Mouse (Mus musculus) MEL (cell line): ENCODE results near the gene Snx10.

Source experiments
- CTCF ChIP-seq, 3 experiments: IDR thresholded peaks in 2 of 3; conservative IDR thresholded peaks in 1 of 3; 2 replicates each; pipeline ENCODE4 v1.5.1; 2011 to 2012; ENCODE audit warnings: low read length in 3 of 3, low read depth in 2 of 3, mild to moderate bottlenecking in 2 of 3, improper control_type of control experiment in 1 of 3, inconsistent platforms in 1 of 3, mixed read lengths in 1 of 3, moderate library complexity in 1 of 3; ENCODE audit not compliant: control insufficient read depth in 1 of 3, insufficient read depth in 1 of 3, poor library complexity in 1 of 3, severe bottlenecking in 1 of 3
- EP300 ChIP-seq, 2 experiments: IDR thresholded peaks; 2 replicates each; pipeline ENCODE4 v1.6.1; 2011; ENCODE audit warnings: improper control_type of control experiment in 2 of 2, low read length in 2 of 2, low read depth in 1 of 2, mild to moderate bottlenecking in 1 of 2
- GABPA ChIP-seq: IDR thresholded peaks from 2 replicates; pipeline ENCODE4 v1.6.1; 2012; ENCODE audit warnings: low read depth, mild to moderate bottlenecking, inconsistent platforms, low read length, improper control_type of control experiment, moderate library complexity
- HCFC1 ChIP-seq: IDR thresholded peaks from 2 replicates; pipeline ENCODE4 v1.6.1; 2012; ENCODE audit warnings: low read depth, mild to moderate bottlenecking, inconsistent platforms, low read length, improper control_type of control experiment, moderate library complexity
- JUND ChIP-seq: IDR thresholded peaks from 2 replicates; pipeline ENCODE4 v1.6.1; 2011; ENCODE audit warnings: low read depth, mild to moderate bottlenecking, improper control_type of control experiment, low read length
- MEF2A ChIP-seq: IDR thresholded peaks from 2 replicates; pipeline ENCODE4 v1.6.1; 2014; ENCODE audit warnings: low read depth, mild to moderate bottlenecking, inconsistent platforms, low read length, improper control_type of control experiment; ENCODE audit not compliant: poor library complexity, insufficient replicate concordance, severe bottlenecking; ENCODE audit errors: extremely low read depth
- NELFE ChIP-seq: IDR thresholded peaks from 2 replicates; pipeline ENCODE4 v1.6.1; 2011; ENCODE audit warnings: low read depth, low read length, improper control_type of control experiment
- NRF1 ChIP-seq: IDR thresholded peaks from 2 replicates; pipeline ENCODE4 v1.6.1; 2014; ENCODE audit warnings: low read depth, mild to moderate bottlenecking, inconsistent platforms, low read length, improper control_type of control experiment, moderate library complexity; ENCODE audit not compliant: poor library complexity, insufficient read depth, severe bottlenecking
- POLR2A ChIP-seq, 2 experiments: IDR thresholded peaks; 2 replicates each; pipeline ENCODE4 v1.6.1; 2011 to 2012; ENCODE audit warnings: low read length in 2 of 2, mild to moderate bottlenecking in 2 of 2, control low read depth in 1 of 2, improper control_type of control experiment in 1 of 2, low read depth in 1 of 2, moderate library complexity in 1 of 2; ENCODE audit not compliant: control insufficient read depth in 1 of 2, insufficient read depth in 1 of 2, poor library complexity in 1 of 2
- POLR2AphosphoS5 ChIP-seq: IDR thresholded peaks from 2 replicates; pipeline ENCODE4 v1.6.1; 2012; ENCODE audit warnings: low read depth, borderline replicate concordance, mild to moderate bottlenecking, inconsistent platforms, low read length, moderate library complexity, mixed read lengths
- UBTF ChIP-seq: IDR thresholded peaks from 2 replicates; pipeline ENCODE4 v1.6.1; 2012; ENCODE audit warnings: low read depth, mild to moderate bottlenecking, inconsistent platforms, low read length, improper control_type of control experiment, moderate library complexity, borderline replicate concordance; ENCODE audit not compliant: insufficient read depth
- ZC3H11A ChIP-seq: IDR thresholded peaks from 2 replicates; pipeline ENCODE4 v1.6.1; 2012; ENCODE audit warnings: low read depth, mild to moderate bottlenecking, inconsistent platforms, low read length, improper control_type of control experiment
- ZNF384 ChIP-seq: IDR thresholded peaks from 2 replicates; pipeline ENCODE4 v1.6.1; 2012; ENCODE audit warnings: low read depth, mild to moderate bottlenecking, inconsistent platforms, low read length, improper control_type of control experiment

- no peak for TF ChIP-seq POLR2A (IDR thresholded peaks at IDR 0.05; ENCODE audit: control insufficient read depth in 1 of 2, insufficient read depth in 1 of 2, low read depth in 1 of 2, low read length in 2 of 2, poor library complexity in 1 of 2)
- TF ChIP-seq GABPA, result no peak
- TF ChIP-seq CTCF (IDR thresholded peaks at IDR 0.05 in 2 of 3, conservative IDR thresholded peaks at IDR 0.05 in 1 of 3; ENCODE audit: control insufficient read depth in 1 of 3, insufficient read depth in 1 of 3, low read depth in 2 of 3, low read length in 3 of 3, poor library complexity in 1 of 3, severe bottlenecking in 1 of 3), result no peak
- TF ChIP-seq ZC3H11A, result no peak
- no peak for TF ChIP-seq UBTF
- TF ChIP-seq ZNF384, result no peak
- TF ChIP-seq HCFC1, result no peak
- no peak for TF ChIP-seq JUND
- TF ChIP-seq POLR2AphosphoS5, result no peak
- no peak for TF ChIP-seq EP300 (IDR thresholded peaks at IDR 0.05; ENCODE audit: low read depth in 1 of 2, low read length in 2 of 2)
- no peak for TF ChIP-seq NELFE
- TF ChIP-seq MEF2A, result no peak
- no peak for TF ChIP-seq NRF1
Measured at GRCm38 (mm10) chr6:51603691-51604090, 80.0 kb downstream of the Snx10 start.
